Mouse (Mus musculus): Measurements from ENCODE around the gene Notch2.

The Notch2 gene

DNA sequence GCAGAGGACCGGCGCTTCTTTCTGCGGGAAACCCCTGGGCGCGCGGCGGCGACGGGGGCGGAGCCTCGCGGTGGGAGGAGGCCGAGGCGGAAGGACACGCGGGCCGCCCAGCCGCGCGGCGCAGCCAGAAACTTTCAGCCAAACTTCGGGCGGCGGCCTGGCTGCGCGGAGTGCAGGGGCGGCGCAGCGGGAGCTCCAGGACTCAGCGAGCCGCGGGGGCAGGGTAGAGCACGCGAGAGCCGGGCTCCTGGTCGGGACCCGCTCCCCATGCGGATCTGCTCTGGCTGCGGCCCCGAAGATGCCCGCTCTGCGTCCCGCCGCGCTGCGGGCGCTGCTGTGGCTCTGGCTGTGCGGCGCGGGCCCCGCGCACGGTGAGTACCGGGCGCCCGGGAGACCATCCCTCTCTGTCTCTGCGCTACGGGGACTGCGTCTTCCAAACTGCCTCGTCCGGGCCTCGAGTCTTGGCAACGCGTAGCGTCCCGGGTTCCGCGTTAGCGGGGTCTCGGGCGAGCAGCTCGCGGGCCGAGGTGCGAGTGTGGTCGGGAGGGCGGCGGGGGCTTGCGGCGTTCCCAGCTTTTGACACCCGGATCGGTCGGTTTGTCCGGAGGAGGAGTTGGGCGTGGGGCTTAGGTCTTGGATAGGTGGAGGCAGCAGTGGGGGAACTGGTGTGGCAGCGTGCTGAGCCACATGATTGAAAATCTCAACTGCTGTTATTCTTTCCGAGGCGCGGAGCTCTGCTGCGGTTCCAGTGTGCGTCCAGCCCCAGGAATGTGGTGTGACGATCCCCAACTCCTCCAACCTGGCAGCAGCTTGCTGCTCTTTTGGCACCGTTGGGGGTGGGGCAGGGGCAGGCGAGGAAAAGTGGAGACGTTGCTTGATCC is at the start of gene Notch2:
Gene Notch2, plus strand, starts transcription at position 127 of the 881 bp plus-strand sequence.
- WGBS, result under 1% methylated on average over 93 of the region's 95 CpGs

DNA sequence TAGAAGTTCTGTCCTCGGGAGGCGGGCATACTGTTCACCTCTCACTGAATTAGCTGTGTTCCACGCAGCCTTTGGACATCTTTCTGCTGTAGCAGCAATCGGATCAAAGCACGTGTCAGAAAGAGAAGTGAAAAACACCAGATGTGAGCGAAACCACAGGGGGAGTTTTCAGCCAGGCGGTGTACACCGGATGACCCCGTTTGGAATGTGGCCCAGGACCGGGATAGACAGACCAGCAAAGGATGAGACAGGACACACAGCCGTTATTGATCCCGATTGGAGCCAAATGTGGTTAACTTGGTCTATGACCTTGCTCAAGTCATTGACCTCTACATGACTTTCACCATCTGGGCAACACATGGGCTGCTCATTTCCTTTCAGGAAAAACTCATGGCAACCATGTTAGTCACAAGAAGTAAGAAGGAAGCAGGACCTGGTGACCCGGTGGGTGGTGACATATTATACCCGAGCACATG is 48.4 kb upstream of the Notch2 start:
- 78% methylated on average over 14 of the region's 14 CpGs for WGBS

DNA sequence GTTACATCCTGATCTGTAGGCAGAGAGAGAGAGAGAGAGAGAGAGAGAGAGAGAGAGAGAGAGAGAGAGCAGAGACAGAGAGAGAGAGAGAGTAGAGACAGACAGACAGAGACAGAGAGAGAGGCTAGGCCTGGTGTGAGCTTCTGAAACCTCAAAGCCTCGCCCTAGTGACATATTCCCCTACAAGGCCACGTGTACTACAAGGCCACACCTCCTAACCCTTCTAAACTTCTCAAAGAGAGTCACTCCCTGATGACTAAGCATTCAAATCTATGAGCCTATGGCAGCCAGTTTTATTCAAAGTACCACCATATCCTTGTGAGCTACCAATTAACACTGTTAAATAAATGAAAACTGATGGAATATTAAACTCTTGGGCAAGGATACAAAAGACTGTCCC is 45.7 kb upstream of the Notch2 start:
- 79% methylated on average over 2 of the region's 2 CpGs for WGBS

GRCm38 (mm10) chr3:97968191-97968590 is 45.1 kb upstream of the Notch2 start:
- 97% methylated on average over 2 of the region's 2 CpGs for WGBS

GRCm38 (mm10) chr3:97969019-97969418 is 44.3 kb upstream of the Notch2 start:
- 89% methylated on average over 1 of the region's 1 CpGs for WGBS

DNA sequence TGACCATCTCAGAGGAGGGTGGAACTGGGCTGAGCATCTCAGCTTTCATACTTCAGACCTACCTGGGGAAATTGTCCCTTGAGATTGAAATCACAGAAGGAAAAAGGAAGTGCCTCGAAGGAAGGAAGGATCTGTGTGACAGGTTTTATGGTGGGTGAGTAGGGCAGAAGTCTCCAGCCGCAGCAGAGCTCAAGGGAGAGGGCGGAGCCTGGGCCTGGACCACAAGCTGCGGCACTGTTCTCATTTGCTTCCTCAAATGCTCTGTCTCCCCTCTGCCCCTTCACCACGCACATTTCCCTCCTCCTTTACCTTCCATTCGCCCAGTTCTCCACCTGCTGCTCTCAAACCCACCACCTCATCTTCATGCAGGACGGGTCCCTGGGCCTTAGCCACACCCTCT is 42.2 kb upstream of the Notch2 start:
- 66% methylated on average over 7 of the region's 7 CpGs for WGBS

DNA sequence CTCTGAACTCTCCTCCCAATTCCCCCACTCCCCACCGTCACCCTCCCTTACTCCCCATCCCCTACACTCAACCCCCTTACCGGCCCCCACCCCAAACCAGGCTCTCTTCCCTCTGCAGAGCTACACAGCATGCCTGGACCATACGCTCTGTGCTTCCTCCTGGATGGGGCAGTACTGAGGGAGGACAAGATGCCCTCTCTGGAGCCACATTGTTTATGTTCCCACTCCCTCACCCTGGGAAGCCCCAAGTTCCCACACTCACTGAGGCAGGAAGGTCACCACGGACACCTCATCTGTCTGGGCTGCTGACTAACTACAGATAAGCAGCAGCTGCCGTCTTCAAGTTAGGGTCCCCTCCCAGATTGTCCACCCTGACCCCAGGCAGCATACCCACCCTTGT is 41.1 kb upstream of the Notch2 start:
- 74% methylated on average over 5 of the region's 5 CpGs for WGBS

- 82% methylated on average over 4 of the region's 4 CpGs for WGBS
Measured at GRCm38 (mm10) chr3:97972707-97973106, 40.6 kb upstream of the Notch2 start.

GRCm38 (mm10) chr3:97973306-97973705 is 40.0 kb upstream of the Notch2 start:
- 70% methylated on average over 2 of the region's 2 CpGs for WGBS

GRCm38 (mm10) chr3:97974197-97974770 is 39.0 kb upstream of the Notch2 start:
- 90% methylated on average over 6 of the region's 6 CpGs for WGBS

DNA sequence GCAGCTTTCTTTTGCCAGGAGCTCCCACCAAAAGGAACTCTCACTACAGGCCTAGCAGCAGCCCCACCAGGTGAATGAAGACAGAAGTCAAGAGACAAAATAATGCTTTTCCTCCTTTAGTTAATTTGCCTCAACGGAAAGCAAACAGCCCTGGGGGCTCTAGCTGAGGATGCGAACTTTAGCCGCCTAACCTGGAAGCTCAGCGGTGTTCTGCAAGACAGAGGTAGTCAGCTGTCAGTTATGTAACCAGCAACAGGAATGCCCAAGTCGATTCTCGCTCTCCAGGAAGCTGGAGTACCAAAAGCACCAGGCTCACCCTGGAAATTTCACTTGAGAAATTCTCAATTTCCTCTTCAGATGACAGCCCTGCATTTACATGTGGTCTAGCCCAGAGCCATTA is 36.6 kb upstream of the Notch2 start:
- 77% methylated on average over 6 of the region's 6 CpGs for WGBS

GRCm38 (mm10) chr3:97978710-97979109 is 34.6 kb upstream of the Notch2 start:
- WGBS, result 79% methylated on average over 2 of the region's 2 CpGs

DNA sequence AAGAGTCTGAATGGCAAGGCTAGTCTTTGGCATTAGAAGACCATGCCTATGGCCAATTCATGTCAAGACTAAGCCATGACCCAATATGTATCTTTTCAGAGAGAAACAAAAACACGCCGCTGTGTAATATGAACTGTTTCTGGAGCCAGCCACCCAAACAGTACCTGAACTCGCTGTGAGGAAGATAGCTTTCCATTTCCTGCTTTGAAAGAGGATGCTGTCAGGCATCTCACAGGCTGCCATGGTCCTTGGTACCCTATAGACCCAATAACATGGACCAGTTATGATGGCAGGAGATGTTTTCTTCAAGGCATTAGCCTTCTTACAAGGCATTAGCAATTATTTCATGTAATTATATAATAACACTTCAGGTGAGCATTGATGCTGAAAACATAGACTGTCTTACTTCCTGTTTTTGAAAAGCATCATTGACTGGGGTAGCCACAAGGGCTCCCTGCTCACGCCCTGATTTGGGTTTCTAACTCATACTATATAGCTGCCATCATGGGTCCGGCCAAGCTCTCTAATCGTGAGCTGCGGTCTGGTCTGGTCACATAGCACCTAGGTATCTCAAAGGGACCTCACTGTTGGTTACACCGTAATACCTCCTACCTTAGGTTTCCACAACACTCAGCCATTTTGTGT is 32.5 kb upstream of the Notch2 start:
- 95% methylated on average over 8 of the region's 8 CpGs for WGBS

GRCm38 (mm10) chr3:97981376-97981906 is 31.9 kb upstream of the Notch2 start:
- WGBS, result 90% methylated on average over 3 of the region's 3 CpGs

DNA sequence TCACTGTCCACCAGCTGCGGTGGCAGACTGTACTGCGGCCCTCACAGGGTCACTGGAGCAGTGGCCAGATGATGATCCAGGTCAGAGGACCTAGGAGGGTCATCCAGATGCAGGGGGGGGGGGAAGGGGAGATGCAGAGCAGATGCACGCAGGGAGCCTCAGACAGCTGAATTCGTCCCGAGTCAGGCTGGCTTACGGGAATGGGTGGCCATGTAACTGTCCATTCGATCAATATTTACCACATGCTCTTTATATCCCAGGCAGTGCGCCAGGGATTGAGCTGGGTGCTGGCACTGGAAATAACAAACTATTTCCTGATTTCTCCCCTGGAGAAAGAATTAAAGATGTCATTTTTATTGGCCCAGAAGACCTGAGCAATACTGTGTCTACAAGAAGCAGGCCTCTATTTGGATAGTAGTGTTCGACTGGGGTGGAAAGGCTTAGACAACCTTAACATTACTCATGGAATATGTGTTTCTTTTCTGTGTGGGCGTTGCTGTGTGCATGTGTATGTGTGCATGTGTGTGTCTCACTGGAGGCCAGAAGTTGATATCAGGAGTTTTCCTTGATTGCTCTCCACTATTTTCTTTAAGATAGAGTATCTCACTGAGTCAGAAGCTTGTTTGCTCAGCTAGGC is 28.3 kb upstream of the Notch2 start:
- 90% methylated on average over 10 of the region's 10 CpGs for WGBS

GRCm38 (mm10) chr3:97985691-97986090 is 27.6 kb upstream of the Notch2 start:
- WGBS, result 90% methylated on average over 3 of the region's 3 CpGs

DNA sequence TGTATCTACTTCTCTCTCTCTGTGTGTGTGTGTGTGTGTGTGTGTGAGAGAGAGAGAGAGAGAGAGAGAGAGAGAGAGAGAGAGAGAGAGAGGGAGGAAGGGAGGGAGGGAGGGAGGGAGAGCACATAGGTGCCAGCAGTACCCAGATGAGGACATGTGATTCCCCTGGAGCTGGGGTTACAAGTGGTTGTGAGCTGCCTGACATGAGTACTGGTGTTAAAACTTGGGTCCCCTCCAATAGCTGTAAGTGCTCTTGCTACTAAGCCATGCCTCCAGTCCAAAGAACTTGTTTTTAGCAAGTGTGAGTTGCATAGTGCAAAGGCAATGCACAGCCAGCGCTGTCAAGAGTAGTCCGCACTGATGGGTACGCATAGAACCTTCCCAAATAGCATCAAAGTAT is 26.2 kb upstream of the Notch2 start:
- WGBS, result 87% methylated on average over 3 of the region's 3 CpGs

DNA sequence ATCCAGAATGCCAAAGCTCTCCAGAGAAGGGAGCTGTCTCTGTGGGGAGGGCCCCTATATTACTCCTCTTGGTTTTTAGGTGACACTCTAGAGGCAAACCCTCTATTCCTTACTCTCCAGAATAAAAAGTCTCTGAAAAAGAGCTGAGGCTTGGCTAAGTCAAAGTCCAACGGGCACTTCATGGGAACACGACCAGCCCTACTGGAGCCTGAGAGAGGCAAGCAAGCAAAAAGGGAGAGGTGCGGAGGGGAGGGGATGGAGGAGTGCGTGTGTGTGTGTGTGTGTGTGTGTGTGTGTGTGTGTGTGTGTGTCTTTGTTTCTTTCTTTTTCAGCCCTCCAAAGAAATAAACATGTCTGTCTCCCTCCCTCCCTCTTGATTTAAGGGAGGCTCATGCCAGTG is 24.6 kb upstream of the Notch2 start:
- 82% methylated on average over 4 of the region's 4 CpGs for WGBS

- WGBS, result 96% methylated on average over 5 of the region's 5 CpGs
Measured at GRCm38 (mm10) chr3:97990576-97990975, 22.8 kb upstream of the Notch2 start.

DNA sequence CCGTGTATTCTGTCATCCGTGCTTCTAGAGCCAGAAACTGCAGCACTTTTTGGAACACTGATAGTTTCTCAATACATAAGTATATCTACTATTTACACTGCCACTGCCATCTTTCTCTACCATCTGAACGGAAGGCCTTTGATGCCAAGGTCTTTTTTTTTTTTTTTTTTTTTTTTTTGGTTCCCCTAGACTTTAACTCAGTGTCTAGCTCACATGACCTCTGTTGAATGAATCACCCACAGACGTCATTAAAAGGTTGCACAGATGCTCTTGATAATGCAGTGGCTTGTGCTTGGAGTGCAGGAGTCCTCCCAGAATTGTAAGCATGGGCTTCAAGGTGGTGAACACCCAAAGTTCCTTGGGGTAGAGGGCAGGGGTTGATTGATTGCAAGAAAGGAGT is 21.0 kb upstream of the Notch2 start:
- 80% methylated on average over 4 of the region's 4 CpGs for WGBS

GRCm38 (mm10) chr3:97993196-97993595 is 20.1 kb upstream of the Notch2 start:
- WGBS, result 57% methylated on average over 5 of the region's 5 CpGs
